8 mouse cellular contexts compared by ENCODE assay signal in the genomic region with DNA sequence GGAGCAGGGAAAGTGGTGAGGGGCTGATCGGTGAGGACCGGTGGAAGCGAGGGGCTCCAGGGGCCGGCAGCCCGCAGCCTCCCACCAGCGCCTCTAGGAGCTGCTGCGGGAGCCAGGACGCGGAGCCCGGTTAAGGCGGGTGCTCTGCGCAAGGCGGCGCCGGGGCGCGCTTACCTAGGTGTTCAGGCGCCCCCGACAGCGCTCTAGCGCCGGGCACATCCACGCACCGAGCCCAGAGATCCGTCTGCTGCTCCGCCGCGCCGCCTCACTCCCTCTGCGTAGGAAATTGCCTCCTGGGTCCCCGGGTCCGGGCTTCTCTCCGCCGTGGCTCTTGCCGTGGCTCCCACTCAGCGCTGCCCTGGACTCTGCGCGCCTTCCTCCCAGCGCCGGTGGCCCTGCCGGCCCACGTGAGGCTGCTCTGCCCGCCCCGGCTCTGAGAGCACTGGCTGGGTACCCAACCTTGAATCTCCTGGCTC. TPM values are rescaled to one million over a fixed set of nuclear protein-coding genes. Genes with fewer than 3 reads are reported as not detected.
DNase-seq lines count a peak whose midpoint lies in the region; ATAC-seq lines count a peak whose summit lies in the region.

A gene (minus strand): TSS at position 371 of the 476 bp plus-strand sequence.

- ATAC-seq in liver, embryonic 11.5 days (replicated peaks; ENCODE audit: low FRiP score): no peak
- peak; percentile 82 for ATAC-seq in hindbrain, embryonic 15.5 days (ENCODE audit: low FRiP score, low read depth)
- ATAC-seq in limb, embryonic 12.5 days (ENCODE audit: insufficient number of reproducible peaks, insufficient read depth, low FRiP score, low TSS enrichment, low read depth): peak; percentile 67; the same call in 1 of the 2 replicates

- H3K4me3 ChIP-seq in liver, embryonic 11.5 days (ENCODE audit: low read depth, low read length): peak within 1 kb of the TSS; percentile 25
- peak within 1 kb of the TSS; percentile 43 for H3K4me3 ChIP-seq in hindbrain, embryonic 15.5 days
- H3K4me3 ChIP-seq in limb, embryonic 12.5 days (replicated peaks): peak within 1 kb of the TSS; percentile 53

- H3K4me2 ChIP-seq in liver, embryonic 11.5 days: peak within 1 kb of the TSS; percentile 65
- peak within 1 kb of the TSS; percentile 71 for H3K4me2 ChIP-seq in hindbrain, embryonic 15.5 days
- H3K4me2 ChIP-seq in limb, embryonic 12.5 days: peak within 1 kb of the TSS; percentile 86

- H3K27me3 ChIP-seq in liver, embryonic 11.5 days (replicated peaks; ENCODE audit: control insufficient read depth, insufficient read depth, low read length): peaks cover 59% of the 10 kb centered on the region
- H3K27me3 ChIP-seq in hindbrain, embryonic 15.5 days: peaks cover 49% of the 10 kb centered on the region
- H3K27me3 ChIP-seq in limb, embryonic 12.5 days: peaks cover 61% of the 10 kb centered on the region

- H3K27ac ChIP-seq in liver, embryonic 11.5 days (ENCODE audit: low read depth, low read length): no peak within 1 kb of the TSS
- H3K27ac ChIP-seq in hindbrain, embryonic 15.5 days (replicated peaks): no peak within 1 kb of the TSS
- no peak within 1 kb of the TSS for H3K27ac ChIP-seq in limb, embryonic 12.5 days

- WGBS in liver, embryonic 11.5 days: 1% methylated on average over 44 of the region's 44 CpGs
- WGBS in hindbrain, embryonic 15.5 days: 0% methylated on average over 34 of the region's 44 CpGs
- under 1% methylated on average over 44 of the region's 44 CpGs for WGBS in limb, embryonic 12.5 days

- no peak within 1 kb of the TSS for H3K9ac ChIP-seq in liver, embryonic 11.5 days (ENCODE audit: low read depth, low read length)
- H3K9ac ChIP-seq in hindbrain, embryonic 15.5 days: peak within 1 kb of the TSS; percentile 25
- H3K9ac ChIP-seq in limb, embryonic 12.5 days (replicated peaks): peak within 1 kb of the TSS; percentile 60

- DNase-seq in liver, embryonic 11.5 days (ENCODE audit: low spot score): no peak
- no peak for DNase-seq in liver
- DNase-seq in embryo, embryonic 10 days (ENCODE audit: low spot score): peak; percentile 49
- peak; percentile 18 for DNase-seq in right cerebral cortex, adult 18-20 months
- no peak for DNase-seq in cerebellum, adult 11-12 months
- no peak for DNase-seq in adipocyte (ENCODE audit: low spot score)

- H3K4me1 ChIP-seq in liver, embryonic 11.5 days (replicated peaks; ENCODE audit: control insufficient read depth, insufficient read depth, low read length): no peaks in the 10 kb centered on the region; the same call in 1 of the 2 replicates
- peaks cover 20% of the 10 kb centered on the region for H3K4me1 ChIP-seq in hindbrain, embryonic 15.5 days (replicated peaks)
- H3K4me1 ChIP-seq in limb, embryonic 12.5 days (replicated peaks): peaks cover 14% of the 10 kb centered on the region

- H3K9me3 ChIP-seq in liver, embryonic 11.5 days (ENCODE audit: control insufficient read depth, low read length): no peaks in the 10 kb centered on the region
- H3K9me3 ChIP-seq in hindbrain, embryonic 15.5 days: no peaks in the 10 kb centered on the region
- 0 out of 2 replicates have a peak, but pooled peaks cover 4% of the 10 kb centered on the region for H3K9me3 ChIP-seq in limb, embryonic 12.5 days

- no peaks in the 10 kb centered on the region for H3K36me3 ChIP-seq in liver, embryonic 11.5 days (ENCODE audit: control insufficient read depth, insufficient read depth, low read length)
- H3K36me3 ChIP-seq in hindbrain, embryonic 15.5 days: no peaks in the 10 kb centered on the region
- H3K36me3 ChIP-seq in limb, embryonic 12.5 days: no peaks in the 10 kb centered on the region

RNA-seq across cellular contexts. Expression of the gene that starts here (rescaled TPM):
- polyA plus RNA-seq in liver, embryonic 11.5 days (2014; fragmentation: Nextera tagmentation; extraction: Ambion mirVana): 0.26 and 0.43 TPM in 2 replicates
- polyA plus RNA-seq in hindbrain, embryonic 15.5 days (2015; fragmentation: Nextera tagmentation; extraction: Ambion mirVana): 3.7 and 4.6 TPM in 2 replicates
- 0.97 and 1.0 TPM in 2 replicates for polyA plus RNA-seq in limb, embryonic 12.5 days (2016; fragmentation: Nextera tagmentation; extraction: Ambion mirVana)

Comparison
In these comparisons a context has a peak if more than half of its experiments do, and no peak if none do; other contexts are left out.
1. DNase-seq: peak in embryo, embryonic 10 days (single experiment) and right cerebral cortex, adult 18-20 months (single experiment); none in liver, embryonic 11.5 days (single experiment), liver (single experiment), cerebellum, adult 11-12 months (single experiment) and adipocyte (single experiment).
2. Peak in every context shown above with its lines, with median percentiles within 50 percentile points of each other: H3K4me2 ChIP-seq and H3K4me3 ChIP-seq.